Mouse (Mus musculus) MEL (cell line): Measurements from ENCODE around the gene Selplg. TPM values are rescaled to one million over a fixed set of nuclear protein-coding genes. Genes with fewer than 3 reads are reported as not detected.

Source experiments
- DNase-seq: peaks from one replicate; pipeline ENCODE4 v3.0.0; 2011; ENCODE audit warnings: low read depth, low spot score
- H3K27ac ChIP-seq: 2 replicates; pipeline ENCODE4 v1.5.1; 2012; ENCODE audit warnings: low read depth, mild to moderate bottlenecking, control low read depth, low read length, moderate library complexity; ENCODE audit not compliant: control insufficient read depth
- H3K27me3 ChIP-seq, 2 experiments: fragments of 150-350 bp in 1 of 2; sonication (generic) in 1 of 2; 2 replicates each; pipeline ENCODE4 v1.6.1; 2012; ENCODE audit warnings: low read length in 2 of 2, mild to moderate bottlenecking in 2 of 2, improper control_type of control experiment in 1 of 2, moderate library complexity in 1 of 2; ENCODE audit not compliant: insufficient read depth in 2 of 2, control insufficient read depth in 1 of 2
- H3K36me3 ChIP-seq, 2 experiments: 2 replicates each; pipeline ENCODE4 v1.6.1; 2012 to 2014; ENCODE audit warnings: low read length in 2 of 2, improper control_type of control experiment in 1 of 2, inconsistent platforms in 1 of 2, mild to moderate bottlenecking in 1 of 2; ENCODE audit not compliant: insufficient read depth in 2 of 2, control insufficient read depth in 1 of 2
- H3K4me1 ChIP-seq, 2 experiments: fragments of 150-350 bp in 1 of 2; sonication (generic) in 1 of 2; 2 replicates each; pipeline ENCODE4 v1.6.1; 2012; ENCODE audit warnings: low read length in 2 of 2, improper control_type of control experiment in 1 of 2, mild to moderate bottlenecking in 1 of 2; ENCODE audit not compliant: insufficient read depth in 2 of 2, control insufficient read depth in 1 of 2
- H3K4me3 ChIP-seq, 2 experiments: fragments of 150-350 bp in 1 of 2; sonication (generic) in 1 of 2; 2 replicates each; pipeline ENCODE4 v1.5.1; 2012; ENCODE audit warnings: low read depth in 2 of 2, low read length in 2 of 2, mild to moderate bottlenecking in 2 of 2, moderate library complexity in 2 of 2, control low read depth in 1 of 2, improper control_type of control experiment in 1 of 2; ENCODE audit not compliant: control insufficient read depth in 1 of 2, insufficient read depth in 1 of 2
- H3K79me2 ChIP-seq: 2 replicates; pipeline ENCODE4 v1.6.1; 2012; ENCODE audit warnings: mild to moderate bottlenecking, low read length, moderate library complexity; ENCODE audit not compliant: control insufficient read depth, poor library complexity, insufficient read depth
- H3K9ac ChIP-seq: 2 replicates; pipeline ENCODE4 v1.6.1; 2012; ENCODE audit warnings: low read depth, mild to moderate bottlenecking, control low read depth, low read length, moderate library complexity; ENCODE audit not compliant: control insufficient read depth, poor library complexity, severe bottlenecking
- H3K9me3 ChIP-seq: fragments of 150-350 bp; sonication (generic); replicated peaks from 2 replicates; pipeline ENCODE4 v1.6.1; 2012; ENCODE audit warnings: mild to moderate bottlenecking, low read length, improper control_type of control experiment, moderate library complexity; ENCODE audit not compliant: insufficient read depth
- CHD1 ChIP-seq: IDR thresholded peaks from 2 replicates; pipeline ENCODE4 v1.6.1; 2012; ENCODE audit warnings: low read depth, mild to moderate bottlenecking, inconsistent platforms, low read length, improper control_type of control experiment
- CHD2 ChIP-seq: IDR thresholded peaks from 2 replicates; pipeline ENCODE4 v1.6.1; 2011; ENCODE audit warnings: low read length, improper control_type of control experiment
- CTCF ChIP-seq, 3 experiments: IDR thresholded peaks in 2 of 3; conservative IDR thresholded peaks in 1 of 3; 2 replicates each; pipeline ENCODE4 v1.5.1; 2011 to 2012; ENCODE audit warnings: low read length in 3 of 3, low read depth in 2 of 3, mild to moderate bottlenecking in 2 of 3, improper control_type of control experiment in 1 of 3, inconsistent platforms in 1 of 3, mixed read lengths in 1 of 3, moderate library complexity in 1 of 3; ENCODE audit not compliant: control insufficient read depth in 1 of 3, insufficient read depth in 1 of 3, poor library complexity in 1 of 3, severe bottlenecking in 1 of 3
- E2F4 ChIP-seq: IDR thresholded peaks from 2 replicates; pipeline ENCODE4 v1.6.1; 2011; ENCODE audit warnings: low read depth, low read length, improper control_type of control experiment, borderline replicate concordance
- EP300 ChIP-seq, 2 experiments: IDR thresholded peaks; 2 replicates each; pipeline ENCODE4 v1.6.1; 2011; ENCODE audit warnings: improper control_type of control experiment in 2 of 2, low read length in 2 of 2, low read depth in 1 of 2, mild to moderate bottlenecking in 1 of 2
- GABPA ChIP-seq: IDR thresholded peaks from 2 replicates; pipeline ENCODE4 v1.6.1; 2012; ENCODE audit warnings: low read depth, mild to moderate bottlenecking, inconsistent platforms, low read length, improper control_type of control experiment, moderate library complexity
- GATA1 ChIP-seq: IDR thresholded peaks from 2 replicates; pipeline ENCODE4 v1.6.1; 2011; ENCODE audit warnings: low read depth, low read length, improper control_type of control experiment
- HCFC1 ChIP-seq: IDR thresholded peaks from 2 replicates; pipeline ENCODE4 v1.6.1; 2012; ENCODE audit warnings: low read depth, mild to moderate bottlenecking, inconsistent platforms, low read length, improper control_type of control experiment, moderate library complexity
- KAT2A ChIP-seq: conservative IDR thresholded peaks from 2 replicates; pipeline ENCODE4 v1.6.1; 2012; ENCODE audit warnings: low read depth, low read length, improper control_type of control experiment, inconsistent platforms
- MAFK ChIP-seq: IDR thresholded peaks from 2 replicates; pipeline ENCODE4 v1.6.1; 2011; ENCODE audit warnings: low read depth, mild to moderate bottlenecking, low read length, improper control_type of control experiment, borderline replicate concordance
- MAX ChIP-seq: IDR thresholded peaks from 2 replicates; pipeline ENCODE4 v1.6.1; 2011; ENCODE audit warnings: low read length, improper control_type of control experiment
- MEF2A ChIP-seq: IDR thresholded peaks from 2 replicates; pipeline ENCODE4 v1.6.1; 2014; ENCODE audit warnings: low read depth, mild to moderate bottlenecking, inconsistent platforms, low read length, improper control_type of control experiment; ENCODE audit not compliant: poor library complexity, insufficient replicate concordance, severe bottlenecking; ENCODE audit errors: extremely low read depth
- MXI1 ChIP-seq: IDR thresholded peaks from 2 replicates; pipeline ENCODE4 v1.6.1; 2011; ENCODE audit warnings: mild to moderate bottlenecking, low read depth, low read length, improper control_type of control experiment
- NRF1 ChIP-seq: IDR thresholded peaks from 2 replicates; pipeline ENCODE4 v1.6.1; 2014; ENCODE audit warnings: low read depth, mild to moderate bottlenecking, inconsistent platforms, low read length, improper control_type of control experiment, moderate library complexity; ENCODE audit not compliant: poor library complexity, insufficient read depth, severe bottlenecking
- POLR2A ChIP-seq, 2 experiments: IDR thresholded peaks; 2 replicates each; pipeline ENCODE4 v1.6.1; 2011 to 2012; ENCODE audit warnings: low read length in 2 of 2, mild to moderate bottlenecking in 2 of 2, control low read depth in 1 of 2, improper control_type of control experiment in 1 of 2, low read depth in 1 of 2, moderate library complexity in 1 of 2; ENCODE audit not compliant: control insufficient read depth in 1 of 2, insufficient read depth in 1 of 2, poor library complexity in 1 of 2
- POLR2AphosphoS2 ChIP-seq: IDR thresholded peaks from 2 replicates; pipeline ENCODE4 v1.6.1; 2011; ENCODE audit warnings: low read length, improper control_type of control experiment
- POLR2AphosphoS5 ChIP-seq: IDR thresholded peaks from 2 replicates; pipeline ENCODE4 v1.6.1; 2012; ENCODE audit warnings: low read depth, borderline replicate concordance, mild to moderate bottlenecking, inconsistent platforms, low read length, moderate library complexity, mixed read lengths
- RAD21 ChIP-seq: IDR thresholded peaks from 2 replicates; pipeline ENCODE4 v1.6.1; 2011; ENCODE audit warnings: mild to moderate bottlenecking, low read depth, low read length, improper control_type of control experiment
- RCOR1 ChIP-seq: IDR thresholded peaks from 2 replicates; pipeline ENCODE4 v1.6.1; 2012; ENCODE audit warnings: low read depth, mild to moderate bottlenecking, inconsistent platforms, low read length, improper control_type of control experiment
- SIN3A ChIP-seq: IDR thresholded peaks from 2 replicates; pipeline ENCODE4 v1.6.1; 2012; ENCODE audit warnings: low read length, improper control_type of control experiment, inconsistent platforms
- TAL1 ChIP-seq: IDR thresholded peaks from 2 replicates; pipeline ENCODE4 v1.6.1; 2012; ENCODE audit warnings: mild to moderate bottlenecking, inconsistent platforms, low read length, moderate library complexity, mixed read lengths
- TBP ChIP-seq: IDR thresholded peaks from 2 replicates; pipeline ENCODE4 v1.8.0; 2011; ENCODE audit warnings: low read depth, low read length, improper control_type of control experiment
- UBTF ChIP-seq: IDR thresholded peaks from 2 replicates; pipeline ENCODE4 v1.6.1; 2012; ENCODE audit warnings: low read depth, mild to moderate bottlenecking, inconsistent platforms, low read length, improper control_type of control experiment, moderate library complexity, borderline replicate concordance; ENCODE audit not compliant: insufficient read depth
- USF1 ChIP-seq: IDR thresholded peaks from 2 replicates; pipeline ENCODE4 v1.6.1; 2014; ENCODE audit warnings: low read depth, mild to moderate bottlenecking, inconsistent platforms, low read length, improper control_type of control experiment, moderate library complexity
- ZC3H11A ChIP-seq: IDR thresholded peaks from 2 replicates; pipeline ENCODE4 v1.6.1; 2012; ENCODE audit warnings: low read depth, mild to moderate bottlenecking, inconsistent platforms, low read length, improper control_type of control experiment
- ZKSCAN1 ChIP-seq: IDR thresholded peaks from 2 replicates; pipeline ENCODE4 v1.6.1; 2012; ENCODE audit warnings: low read depth, mild to moderate bottlenecking, inconsistent platforms, low read length, improper control_type of control experiment, moderate library complexity
- polyA plus RNA-seq, 2 experiments: library from polyadenylated mRNA; stranded (reverse) in 1 of 2; unstranded in 1 of 2; fragments of >175 nt in 1 of 2; fragments of >200 nt in 1 of 2; gene quantifications; 2 replicates each; pipeline versions ENCODE4 v1.2.1 to v1.2.4; 2012; ENCODE audit warnings: low replicate concordance in 2 of 2, low read depth in 1 of 2; ENCODE audit not compliant: insufficient read length in 2 of 2, insufficient read depth in 1 of 2, missing spikeins in 1 of 2
- total RNA-seq: library from RNA; depleted of rRNA; stranded (reverse); fragments of 300-350 nt; gene quantifications from 2 replicates; pipeline ENCODE4 v1.2.3, GENCODE M21; 2012

The Selplg gene
- total and polyA plus RNA-seq, 3 experiments = 24.2 to 48.2 TPM; not detected in 1

- H3K9me3 ChIP-seq = no peaks in the 10 kb centered on the region
- no peak for TF ChIP-seq EP300 (IDR thresholded peaks at IDR 0.05; ENCODE audit: low read depth in 1 of 2, low read length in 2 of 2)
- TF ChIP-seq RAD21 = no peak
- no peak for TF ChIP-seq E2F4
- no peak for TF ChIP-seq CTCF (IDR thresholded peaks at IDR 0.05 in 2 of 3, conservative IDR thresholded peaks at IDR 0.05 in 1 of 3; ENCODE audit: control insufficient read depth in 1 of 3, insufficient read depth in 1 of 3, low read depth in 2 of 3, low read length in 3 of 3, poor library complexity in 1 of 3, severe bottlenecking in 1 of 3)
- TF ChIP-seq UBTF = no peak
- no peak for TF ChIP-seq MAFK
- no peak for TF ChIP-seq KAT2A
- no peak for TF ChIP-seq GABPA
- TF ChIP-seq MAX = no peak
- TF ChIP-seq GATA1 = no peak
- no peak for TF ChIP-seq USF1
- no peak for TF ChIP-seq POLR2AphosphoS5
- no peak for TF ChIP-seq POLR2A (IDR thresholded peaks at IDR 0.05; ENCODE audit: control insufficient read depth in 1 of 2, insufficient read depth in 1 of 2, low read depth in 1 of 2, low read length in 2 of 2, poor library complexity in 1 of 2)
- no peak for TF ChIP-seq NRF1
- TF ChIP-seq HCFC1 = no peak
- TF ChIP-seq CHD2 = no peak
- TF ChIP-seq, all 39 proteins: peak for 0
- Histone ChIP-seq H3K9ac (no peak overlapping the region), H3K27ac (no peak overlapping the region), H3K27me3 (no peaks in the 10 kb centered on the region), H3K79me2 (no peaks in the 10 kb centered on the region), H3K4me3 (no peak overlapping the region), H3K36me3 (no peaks in the 10 kb centered on the region), H3K4me1 (0 out of 4 replicates have a peak, but pooled peaks cover 0 to 2% of the 10 kb centered on the region in 2 experiments)
- no peak for DNase-seq
These were observed 51.7 kb downstream of the Selplg start for GRCm38 (mm10) chr5:113780763-113781162.

- TF ChIP-seq POLR2AphosphoS2 (no peak), TBP (no peak), POLR2A (IDR thresholded peaks at IDR 0.05; ENCODE audit: control insufficient read depth in 1 of 2, insufficient read depth in 1 of 2, low read depth in 1 of 2, low read length in 2 of 2, poor library complexity in 1 of 2) (no peak), MAFK (no peak), SIN3A (no peak), TAL1 (no peak), GATA1 (no peak), UBTF (no peak), MXI1 (no peak), ZC3H11A (no peak), RCOR1 (no peak), KAT2A (no peak), CHD1 (no peak), ZKSCAN1 (no peak), MEF2A (no peak), E2F4 (no peak)
- TF ChIP-seq, all 39 proteins: peak for 0
- Histone ChIP-seq H3K36me3 (no peaks in the 10 kb centered on the region), H3K27ac (no peak overlapping the region), H3K9me3 (no peaks in the 10 kb centered on the region), H3K4me1 (0 out of 4 replicates have a peak, but pooled peaks cover 0 to 2% of the 10 kb centered on the region in 2 experiments), H3K79me2 (no peaks in the 10 kb centered on the region), H3K27me3 (no peaks in the 10 kb centered on the region), H3K9ac (no peak overlapping the region), H3K4me3 (no peak overlapping the region)
- DNase-seq = no peak
These were observed 52.2 kb downstream of the Selplg start for GRCm38 (mm10) chr5:113780082-113780752.
